Mouse (Mus musculus) heart, adult 2 months (tissue): ENCODE measurements around the gene Olfr24.

Experiments
- EP300 ChIP-seq: fragments of 200-500 bp; IDR thresholded peaks from 2 replicates; pipeline ENCODE4 v1.6.1; 2011; ENCODE audit warnings: low read depth, low read length, control low read depth; ENCODE audit not compliant: insufficient read depth
- POLR2A ChIP-seq: fragments of 200-500 bp; IDR thresholded peaks from 2 replicates; pipeline ENCODE4 v1.6.1; 2011; ENCODE audit warnings: mild to moderate bottlenecking, low read depth, low read length, control low read depth; ENCODE audit not compliant: insufficient read depth

GRCm38 (mm10) chr9:18785316-18785715 lies 21.5 kb upstream of the Olfr24 start:
- TF ChIP-seq POLR2A (no peak), EP300 (no peak)
